Mouse (Mus musculus) CH12.LX (cell line): ENCODE measurements at regions not wholly inside any gene's neighbourhood (a gene's known extent, or its start where the extent isn't known, plus 50 kb on each side); places are given as distances from the start of the nearest gene placed in this dataset.

Experiments
- DNase-seq: peaks from one replicate; pipeline ENCODE4 v3.0.0-alpha.2; 2013; ENCODE audit errors: extremely low read depth
- H3K27ac ChIP-seq: 2 replicates; pipeline ENCODE4 v1.5.1; 2012; ENCODE audit warnings: low read depth, mild to moderate bottlenecking, control low read depth, moderate library complexity; ENCODE audit not compliant: insufficient read depth
- H3K27me3 ChIP-seq: replicated peaks from 2 replicates; pipeline ENCODE3; 2012; ENCODE audit warnings: inconsistent platforms
- H3K36me3 ChIP-seq, 2 experiments: replicated peaks in 1 of 2; 2 replicates each; pipeline versions ENCODE3 to v1.6.1; 2012; ENCODE audit warnings: inconsistent platforms in 1 of 2, low read length in 1 of 2, mild to moderate bottlenecking in 1 of 2, mixed read lengths in 1 of 2, moderate library complexity in 1 of 2; ENCODE audit not compliant: control insufficient read depth in 1 of 2, insufficient read depth in 1 of 2
- H3K4me1 ChIP-seq, 2 experiments: 2 replicates each; pipeline ENCODE4 v1.6.1; 2012; ENCODE audit warnings: inconsistent platforms in 1 of 2, moderate library complexity in 1 of 2; ENCODE audit not compliant: insufficient read depth in 2 of 2, control insufficient read depth in 1 of 2
- H3K4me2 ChIP-seq: 2 replicates; pipeline ENCODE4 v1.6.1; 2012; ENCODE audit warnings: low read depth, mild to moderate bottlenecking, control low read depth; ENCODE audit not compliant: poor library complexity, insufficient read depth, severe bottlenecking
- H3K4me3 ChIP-seq, 3 experiments: fragments of 150-350 bp in 1 of 3; sonication (generic) in 1 of 3; replicated peaks in 1 of 3; 2 replicates each; pipeline versions ENCODE3 to v1.5.1; 2011 to 2012; ENCODE audit warnings: low read depth in 2 of 3, low read length in 2 of 3, mild to moderate bottlenecking in 2 of 3, moderate library complexity in 2 of 3, control low read depth in 1 of 3, improper control_type of control experiment in 1 of 3, inconsistent platforms in 1 of 3, mixed read lengths in 1 of 3; ENCODE audit not compliant: poor library complexity in 1 of 3
- H3K79me2 ChIP-seq: replicated peaks from 2 replicates; pipeline ENCODE4 v1.6.1; 2012; ENCODE audit warnings: mild to moderate bottlenecking, moderate library complexity; ENCODE audit not compliant: control insufficient read depth, poor library complexity, insufficient read depth, severe bottlenecking; ENCODE audit errors: extremely low read depth
- H3K9ac ChIP-seq: 2 replicates; pipeline ENCODE4 v1.6.1; 2012; ENCODE audit warnings: low read depth, mild to moderate bottlenecking, control low read depth, moderate library complexity; ENCODE audit not compliant: insufficient read depth
- H3K9me3 ChIP-seq: replicated peaks from 2 replicates; pipeline ENCODE3; 2012; ENCODE audit warnings: low read length, inconsistent platforms, mixed read lengths
- BHLHE40 ChIP-seq: IDR thresholded peaks from 2 replicates; pipeline ENCODE4 v1.6.1; 2011; ENCODE audit warnings: mild to moderate bottlenecking, low read depth, low read length, improper control_type of control experiment
- CHD1 ChIP-seq: IDR thresholded peaks from 2 replicates; pipeline ENCODE4 v1.6.1; 2012; ENCODE audit warnings: low read depth, low read length, improper control_type of control experiment, inconsistent platforms
- CHD2 ChIP-seq: IDR thresholded peaks from 2 replicates; pipeline ENCODE4 v1.6.1; 2011; ENCODE audit warnings: low read length, improper control_type of control experiment
- CTCF ChIP-seq, 2 experiments: IDR thresholded peaks in 1 of 2; conservative IDR thresholded peaks in 1 of 2; 2 replicates each; pipeline ENCODE4 v1.5.1; 2011 to 2012; ENCODE audit warnings: low read depth in 2 of 2, low read length in 2 of 2, improper control_type of control experiment in 1 of 2, inconsistent platforms in 1 of 2, mild to moderate bottlenecking in 1 of 2, moderate library complexity in 1 of 2
- E2F4 ChIP-seq: IDR thresholded peaks from 2 replicates; pipeline ENCODE4 v1.6.1; 2011; ENCODE audit warnings: low read depth, low read length, improper control_type of control experiment; ENCODE audit not compliant: insufficient replicate concordance
- ETS1 ChIP-seq: conservative IDR thresholded peaks from 2 replicates; pipeline ENCODE4 v1.6.1; 2012; ENCODE audit warnings: low read depth, mild to moderate bottlenecking, inconsistent platforms, low read length, improper control_type of control experiment, moderate library complexity
- GABPA ChIP-seq: IDR thresholded peaks from 2 replicates; pipeline ENCODE4 v1.6.1; 2012; ENCODE audit warnings: low read depth, low read length, improper control_type of control experiment, inconsistent platforms; ENCODE audit not compliant: insufficient replicate concordance
- IRF4 ChIP-seq: IDR thresholded peaks from 2 replicates; pipeline ENCODE4 v1.6.1; 2014; ENCODE audit warnings: low read depth, mild to moderate bottlenecking, inconsistent platforms, low read length, improper control_type of control experiment
- JUND ChIP-seq: conservative IDR thresholded peaks from 2 replicates; pipeline ENCODE4 v1.6.1; 2011; ENCODE audit warnings: low read depth, low read length, improper control_type of control experiment
- KAT2A ChIP-seq: IDR thresholded peaks from 2 replicates; pipeline ENCODE4 v1.6.1; 2012; ENCODE audit warnings: low read length, improper control_type of control experiment, inconsistent platforms; ENCODE audit not compliant: insufficient replicate concordance
- MAFK ChIP-seq: IDR thresholded peaks from 2 replicates; pipeline ENCODE4 v1.6.1; 2011; ENCODE audit warnings: low read length, improper control_type of control experiment; ENCODE audit not compliant: insufficient replicate concordance
- MAX ChIP-seq: IDR thresholded peaks from 2 replicates; pipeline ENCODE4 v1.6.1; 2011; ENCODE audit warnings: low read length, improper control_type of control experiment
- MEF2A ChIP-seq: IDR thresholded peaks from 2 replicates; pipeline ENCODE4 v1.6.1; 2014; ENCODE audit warnings: low read depth, mild to moderate bottlenecking, inconsistent platforms, low read length, improper control_type of control experiment, borderline replicate concordance
- MXI1 ChIP-seq: IDR thresholded peaks from 2 replicates; pipeline ENCODE4 v1.6.1; 2011; ENCODE audit warnings: mild to moderate bottlenecking, low read depth, low read length, improper control_type of control experiment
- MYC ChIP-seq: IDR thresholded peaks from 2 replicates; pipeline ENCODE4 v1.6.1; 2011; ENCODE audit warnings: low read depth, mild to moderate bottlenecking, improper control_type of control experiment, low read length
- NELFE ChIP-seq: IDR thresholded peaks from 2 replicates; pipeline ENCODE4 v1.6.1; 2011; ENCODE audit warnings: low read depth, low read length, improper control_type of control experiment
- RCOR1 ChIP-seq: conservative IDR thresholded peaks from 2 replicates; pipeline ENCODE4 v1.6.1; 2012; ENCODE audit warnings: low read depth, mild to moderate bottlenecking, inconsistent platforms, low read length, improper control_type of control experiment
- SMC3 ChIP-seq: IDR thresholded peaks from 2 replicates; pipeline ENCODE4 v1.6.1; 2011; ENCODE audit warnings: low read depth, low read length, improper control_type of control experiment
- TCF12 ChIP-seq: IDR thresholded peaks from 2 replicates; pipeline ENCODE4 v1.6.1; 2014; ENCODE audit warnings: low read depth, mild to moderate bottlenecking, inconsistent platforms, low read length, improper control_type of control experiment
- UBTF ChIP-seq: IDR thresholded peaks from 2 replicates; pipeline ENCODE4 v1.6.1; 2012; ENCODE audit warnings: low read depth, mild to moderate bottlenecking, inconsistent platforms, low read length, improper control_type of control experiment, moderate library complexity
- ZC3H11A ChIP-seq: IDR thresholded peaks from 2 replicates; pipeline ENCODE4 v1.6.1; 2012; ENCODE audit warnings: low read depth, mild to moderate bottlenecking, inconsistent platforms, low read length, improper control_type of control experiment
- ZMIZ1 ChIP-seq: IDR thresholded peaks from 2 replicates; pipeline ENCODE4 v1.6.1; 2012; ENCODE audit warnings: low read depth, mild to moderate bottlenecking, inconsistent platforms, low read length, improper control_type of control experiment
- dilution Hi-C: fragments of 300-500 bp; cut with MboI; formaldehyde crosslinking; loops from 2 replicates; pipeline ENCODE4 v1.14.3; 2020; ENCODE audit warnings: low sequenced_read_pairs; ENCODE audit not compliant: extremely low pct_unique_long_range_greater_than_20kb, extremely low pct_ligation_motif_present
- in situ Hi-C: fragments of 300-500 bp; cut with MboI; formaldehyde crosslinking; loops from 3 replicates; pipeline ENCODE4 v1.14.3; 2019; ENCODE audit warnings: low sequenced_read_pairs, low pct_ligation_motif_present, low pct_unique_long_range_greater_than_20kb, mixed read lengths

- dilution Hi-C loops: no loop called here
- no peak overlapping the region for H3K4me2 ChIP-seq
- H3K4me3 ChIP-seq: no peak overlapping the region
- no peak for TF ChIP-seq ETS1
- no peak for TF ChIP-seq CHD2
- TF ChIP-seq IRF4: no peak
- no peak for TF ChIP-seq MAX
- no peak for TF ChIP-seq TCF12
- TF ChIP-seq ZMIZ1: no peak
- no peak for TF ChIP-seq CHD1
- no peak overlapping the region for H3K27ac ChIP-seq
- in situ Hi-C loops: no loop called here
- H3K9me3 ChIP-seq: no peaks in the 10 kb centered on the region
- DNase-seq: no peak
- no peak overlapping the region for H3K9ac ChIP-seq
- H3K79me2 ChIP-seq: no peaks in the 10 kb centered on the region
- no peaks in the 10 kb centered on the region for H3K27me3 ChIP-seq
- no peaks in the 10 kb centered on the region for H3K4me1 ChIP-seq
- H3K36me3 ChIP-seq: no peaks in the 10 kb centered on the region
Observed at GRCm38 (mm10) chr12:71618466-71618865, 212.4 kb upstream of the Daam1 start.

GRCm38 (mm10) chr12:71618956-71619355 is 211.9 kb upstream of the Daam1 start:
- Histone ChIP-seq H3K79me2 (no peaks in the 10 kb centered on the region), H3K9me3 (no peaks in the 10 kb centered on the region), H3K4me1 (no peaks in the 10 kb centered on the region), H3K4me2 (no peak overlapping the region), H3K27ac (no peak overlapping the region), H3K36me3 (no peaks in the 10 kb centered on the region), H3K9ac (no peak overlapping the region), H3K4me3 (no peak overlapping the region), H3K27me3 (no peaks in the 10 kb centered on the region)
- no peak for DNase-seq
- in situ Hi-C loops (no loop called here), dilution Hi-C loops (no loop called here)
- TF ChIP-seq MXI1: no peak

GRCm38 (mm10) chr12:71619561-71619960 is 211.3 kb upstream of the Daam1 start:
- no peak for DNase-seq
- no peak overlapping the region for H3K4me3 ChIP-seq
- H3K27me3 ChIP-seq: no peaks in the 10 kb centered on the region
- in situ Hi-C loops: no loop called here
- no peak overlapping the region for H3K27ac ChIP-seq
- no peaks in the 10 kb centered on the region for H3K36me3 ChIP-seq
- H3K4me2 ChIP-seq: no peak overlapping the region
- H3K9ac ChIP-seq: no peak overlapping the region
- no peaks in the 10 kb centered on the region for H3K79me2 ChIP-seq
- TF ChIP-seq SMC3 (no peak), BHLHE40 (no peak), MAFK (no peak), CHD2 (no peak), MYC (no peak), ZC3H11A (no peak), GABPA (no peak), E2F4 (no peak), ZMIZ1 (no peak), RCOR1 (no peak), KAT2A (no peak), UBTF (no peak), NELFE (no peak), MEF2A (no peak), IRF4 (no peak), JUND (no peak), ETS1 (no peak), CTCF (conservative IDR thresholded peaks at IDR 0.05 in 1 of 2, IDR thresholded peaks at IDR 0.05 in 1 of 2; ENCODE audit: low read depth in 2 of 2, low read length in 2 of 2) (no peak)
- dilution Hi-C loops: no loop called here
- H3K4me1 ChIP-seq: peaks cover 0 to 4% of the 10 kb centered on the region in 2 experiments; a peak in 1 of 4 replicates
- H3K9me3 ChIP-seq: no peaks in the 10 kb centered on the region
